ENCODE assay signal across 8 mouse cellular contexts in the genomic region with DNA sequence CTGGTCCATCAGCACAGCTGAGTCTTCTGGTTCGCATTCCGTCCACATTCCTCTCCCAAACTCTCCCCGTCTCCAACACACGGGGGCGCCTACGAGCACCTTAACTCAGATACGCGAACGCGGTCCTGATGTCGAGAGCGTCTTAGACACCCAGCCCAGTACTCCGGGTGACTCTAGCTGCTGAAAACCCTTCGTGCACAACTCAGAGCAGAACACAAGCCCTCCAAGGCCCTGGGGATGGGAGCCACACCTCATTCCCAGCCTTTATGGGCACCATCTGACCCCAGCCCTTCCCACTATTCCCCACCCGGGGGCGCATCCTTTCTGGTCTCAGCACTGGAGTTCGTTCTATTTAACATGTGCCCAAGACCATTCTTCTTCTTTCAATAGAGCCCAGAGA. TPM values are rescaled to one million over a fixed set of nuclear protein-coding genes. Genes with fewer than 3 reads are reported as not detected.
DNase-seq lines count a peak whose midpoint lies in the region; ATAC-seq and TF ChIP-seq lines count a peak whose summit lies in the region.

No protein-coding gene starts in this region.

- TF ChIP-seq POLR2A in lung, adult 2 months (IDR thresholded peaks at IDR 0.05; ENCODE audit: borderline replicate concordance, extremely low read depth, low read depth, low read length) = no peak

- H3K36me3 ChIP-seq in forebrain, embryonic 14.5 days (ENCODE audit: control insufficient read depth, insufficient read depth, low read length) = no peaks in the 10 kb centered on the region
- H3K36me3 ChIP-seq in neural tube, embryonic 15.5 days = no peaks in the 10 kb centered on the region

- no peaks in the 10 kb centered on the region for H3K9me3 ChIP-seq in forebrain, embryonic 14.5 days (replicated peaks; ENCODE audit: control insufficient read depth, low read length)
- H3K9me3 ChIP-seq in neural tube, embryonic 15.5 days (replicated peaks) = no peaks in the 10 kb centered on the region

- H3K4me1 ChIP-seq in forebrain, embryonic 14.5 days (ENCODE audit: control insufficient read depth, insufficient read depth, low read length) = peaks cover 37% of the 10 kb centered on the region
- peaks cover 3% of the 10 kb centered on the region; the same call in 1 of the 2 replicates for H3K4me1 ChIP-seq in lung, adult 2 months (ENCODE audit: control insufficient read depth, insufficient read depth, low read length)
- H3K4me1 ChIP-seq in neural tube, embryonic 15.5 days = peaks cover 37% of the 10 kb centered on the region

- peak overlapping the region; percentile 38; the same call in 1 of the 2 replicates for H3K9ac ChIP-seq in forebrain, embryonic 14.5 days (ENCODE audit: low read length)
- peak overlapping the region; percentile 24; the same call in 1 of the 2 replicates for H3K9ac ChIP-seq in neural tube, embryonic 15.5 days (replicated peaks)

- peak; percentile 21 for ATAC-seq in forebrain, embryonic 14.5 days
- peak; percentile 66 for ATAC-seq in neural tube, embryonic 15.5 days (ENCODE audit: low FRiP score)

- no peak overlapping the region for H3K27ac ChIP-seq in forebrain, embryonic 14.5 days (ENCODE audit: low read depth, low read length)
- peak overlapping the region; percentile 43 for H3K27ac ChIP-seq in layer of hippocampus, adult 2 months
- peak overlapping the region; percentile 66 for H3K27ac ChIP-seq in neural tube, embryonic 15.5 days (replicated peaks)

- peak; percentile 80 for TF ChIP-seq CTCF in layer of hippocampus, adult 2 months (conservative IDR thresholded peaks at IDR 0.05)
- TF ChIP-seq CTCF in lung, adult 2 months (IDR thresholded peaks at IDR 0.05; ENCODE audit: insufficient read depth, low read length) = peak; percentile 71

- H3K4me2 ChIP-seq in forebrain, embryonic 14.5 days (ENCODE audit: low read length) = peak overlapping the region; percentile 51
- H3K4me2 ChIP-seq in neural tube, embryonic 15.5 days = peak overlapping the region; percentile 63

- DNase-seq in CD8-positive naive resting alpha-beta T cell, adult 2 months (ENCODE audit: low read depth in 2 of 2, low spot score in 2 of 2) = peak; percentile 25 to 61
- peak; percentile 35 for DNase-seq in c-Kit-positive CD71-positive TER-119-positive erythroid progenitor cells, embryonic 14.5 days (ENCODE audit: low spot score)
- DNase-seq in forebrain, embryonic 14.5 days (ENCODE audit: low spot score) = peak; percentile 90
- peak; percentile 84 for DNase-seq in heart, postnatal 4 days
- peak; percentile 57 to 80 for DNase-seq in layer of hippocampus, adult 2 months (ENCODE audit: low spot score in 2 of 2)
- DNase-seq in lung, adult 2 months = peak; percentile 69
- peak; percentile 59 for DNase-seq in testis, postnatal 14 days (ENCODE audit: low spot score)

- no peaks in the 10 kb centered on the region for H3K27me3 ChIP-seq in forebrain, embryonic 14.5 days (replicated peaks; ENCODE audit: control insufficient read depth, insufficient read depth, low read length)
- H3K27me3 ChIP-seq in neural tube, embryonic 15.5 days (replicated peaks) = no peaks in the 10 kb centered on the region

- 2% methylated on average over 17 of the region's 17 CpGs for WGBS in forebrain, embryonic 14.5 days
- WGBS in lung, adult 2 months = under 1% methylated on average over 17 of the region's 17 CpGs
- under 1% methylated on average over 17 of the region's 17 CpGs for WGBS in neural tube, embryonic 15.5 days

- H3K4me3 ChIP-seq in forebrain, embryonic 14.5 days (ENCODE audit: low read depth, low read length) = peak overlapping the region; percentile 20; the same call in 1 of the 2 replicates
- peak overlapping the region; percentile 52 for H3K4me3 ChIP-seq in layer of hippocampus, adult 2 months
- H3K4me3 ChIP-seq in lung, adult 2 months (replicated peaks; ENCODE audit: extremely low read depth, low read depth, low read length) = no peak overlapping the region
- H3K4me3 ChIP-seq in neural tube, embryonic 15.5 days (replicated peaks) = peak overlapping the region; percentile 35

RNA-seq across cellular contexts. Expression of gene Chst3, which starts 27.3 kb away (rescaled TPM):
- polyA plus RNA-seq in forebrain, embryonic 14.5 days (2014; fragmentation: Nextera tagmentation; extraction: Ambion mirVana) = 0.52 and 0.70 TPM in 2 replicates
- 1 to 10 TPM; 1.6 to 2.4 TPM for total RNA-seq in heart, postnatal 4 days (2021)
- 1 to 10 TPM; 1.2 to 1.8 TPM for total RNA-seq in layer of hippocampus, adult 2 months (2021)
- polyA plus RNA-seq in lung, adult 2 months (2012; rRNA removed) = 21.7 and 23.9 TPM in 2 replicates
- polyA plus RNA-seq in neural tube, embryonic 15.5 days (2015; fragmentation: Nextera tagmentation; extraction: Ambion mirVana) = 1.9 and 2.0 TPM in 2 replicates

Comparison
In these comparisons a context has a peak if more than half of its experiments do, and no peak if none do; other contexts are left out.
1. DNase-seq: peak in every context shown above with its lines; median percentile 90 in forebrain, embryonic 14.5 days; 84 in heart, postnatal 4 days; 69 in lung, adult 2 months; 68 in layer of hippocampus, adult 2 months; 59 in testis, postnatal 14 days; 43 in CD8-positive naive resting alpha-beta T cell, adult 2 months; 35 in c-Kit-positive CD71-positive TER-119-positive erythroid progenitor cells, embryonic 14.5 days.